Mouse (Mus musculus): ENCODE measurements around the gene Spag7. TPM values are rescaled to one million over a fixed set of nuclear protein-coding genes. Genes with fewer than 3 reads are reported as not detected.

The Spag7 gene
- polyA plus RNA-seq, 1 experiment from 2014 or later: 177 TPM

GRCm38 (mm10) chr11:70689578-70689977, 20.4 kb upstream of the Spag7 start:
- Histone ChIP-seq H3K9ac (ENCODE audit: low read length) (no peak overlapping the region), H3K4me1 (ENCODE audit: control insufficient read depth in 2 of 2, insufficient read depth in 2 of 2, low read length in 2 of 2) (peaks cover 11 to 16% of the 10 kb centered on the region in 2 experiments), H3K9me3 (ENCODE audit: control insufficient read depth, low read length) (no peaks in the 10 kb centered on the region), H3K4me2 (ENCODE audit: low read length) (no peak overlapping the region), H3K27ac (replicated peaks in 1 of 2; ENCODE audit: control insufficient read depth in 1 of 2, insufficient read depth in 1 of 2, low read depth in 2 of 2, low read length in 2 of 2) (no peak overlapping the region), H3K36me3 (ENCODE audit: control insufficient read depth, insufficient read depth, low read length) (peaks cover 16% of the 10 kb centered on the region), H3K27me3 (ENCODE audit: control insufficient read depth, insufficient read depth, low read length) (no peaks in the 10 kb centered on the region), H3K4me3 (ENCODE audit: control insufficient read depth in 1 of 2, insufficient read depth in 1 of 2, low read depth in 1 of 2, low read length in 2 of 2) (no peak overlapping the region)
- no peak for ATAC-seq (ENCODE audit: insufficient number of reproducible peaks, insufficient read depth, low FRiP score, low read depth)
- WGBS: 41% methylated on average over 4 of the region's 4 CpGs

GRCm38 (mm10) chr11:70688372-70688771, 19.2 kb upstream of the Spag7 start:
- Histone ChIP-seq H3K36me3 (ENCODE audit: control insufficient read depth, insufficient read depth, low read length) (peaks cover 28% of the 10 kb centered on the region), H3K27ac (replicated peaks in 1 of 2; ENCODE audit: control insufficient read depth in 1 of 2, insufficient read depth in 1 of 2, low read depth in 2 of 2, low read length in 2 of 2) (peak overlapping the region; percentile 28 to 90), H3K9me3 (ENCODE audit: control insufficient read depth, low read length) (no peaks in the 10 kb centered on the region), H3K27me3 (ENCODE audit: control insufficient read depth, insufficient read depth, low read length) (no peaks in the 10 kb centered on the region), H3K4me1 (ENCODE audit: control insufficient read depth in 2 of 2, insufficient read depth in 2 of 2, low read length in 2 of 2) (peaks cover 11 to 16% of the 10 kb centered on the region in 2 experiments), H3K4me3 (ENCODE audit: control insufficient read depth in 1 of 2, insufficient read depth in 1 of 2, low read depth in 1 of 2, low read length in 2 of 2) (peak overlapping the region; percentile 80 to 92), H3K9ac (ENCODE audit: low read length) (peak overlapping the region; percentile 89), H3K4me2 (ENCODE audit: low read length) (peak overlapping the region; percentile 97)
- ATAC-seq (ENCODE audit: insufficient number of reproducible peaks, insufficient read depth, low FRiP score, low read depth): no peak
- 20% methylated on average over 8 of the region's 8 CpGs for whole genome bisulfite sequencing

GRCm38 (mm10) chr11:70687601-70688199, 18.5 kb upstream of the Spag7 start, which contains the start of gene Camta2:
Camta2 (minus strand) TSS chr11:70688105.
- peak within 1 kb of the TSS; percentile 97 for H3K4me2 ChIP-seq (ENCODE audit: low read length)
- H3K9me3 ChIP-seq (ENCODE audit: control insufficient read depth, low read length): no peaks in the 10 kb centered on the region
- H3K36me3 ChIP-seq (ENCODE audit: control insufficient read depth, insufficient read depth, low read length): peaks cover 34% of the 10 kb centered on the region
- under 1% methylated on average over 51 of the region's 55 CpGs for WGBS
- H3K4me1 ChIP-seq (ENCODE audit: control insufficient read depth in 2 of 2, insufficient read depth in 2 of 2, low read length in 2 of 2): peaks cover 11 to 16% of the 10 kb centered on the region in 2 experiments
- H3K27me3 ChIP-seq (ENCODE audit: control insufficient read depth, insufficient read depth, low read length): no peaks in the 10 kb centered on the region
- H3K27ac ChIP-seq (replicated peaks in 1 of 2; ENCODE audit: control insufficient read depth in 1 of 2, insufficient read depth in 1 of 2, low read depth in 2 of 2, low read length in 2 of 2): peak within 1 kb of the TSS; percentile 31 to 90
- peak within 1 kb of the TSS; percentile 80 to 92 for H3K4me3 ChIP-seq (ENCODE audit: control insufficient read depth in 1 of 2, insufficient read depth in 1 of 2, low read depth in 1 of 2, low read length in 2 of 2)
- peak within 1 kb of the TSS; percentile 89 for H3K9ac ChIP-seq (ENCODE audit: low read length)
- peak; percentile 84 for ATAC-seq (ENCODE audit: insufficient number of reproducible peaks, insufficient read depth, low FRiP score, low read depth)

GRCm38 (mm10) chr11:70686901-70687566, 17.8 kb upstream of the Spag7 start:
- Histone ChIP-seq H3K27me3 (ENCODE audit: control insufficient read depth, insufficient read depth, low read length) (no peaks in the 10 kb centered on the region), H3K4me2 (ENCODE audit: low read length) (peak overlapping the region; percentile 97), H3K36me3 (ENCODE audit: control insufficient read depth, insufficient read depth, low read length) (peaks cover 40% of the 10 kb centered on the region), H3K9ac (ENCODE audit: low read length) (peak overlapping the region; percentile 89), H3K9me3 (ENCODE audit: control insufficient read depth, low read length) (no peaks in the 10 kb centered on the region), H3K4me3 (ENCODE audit: control insufficient read depth in 1 of 2, insufficient read depth in 1 of 2, low read depth in 1 of 2, low read length in 2 of 2) (peak overlapping the region; percentile 80 to 92), H3K27ac (replicated peaks in 1 of 2; ENCODE audit: control insufficient read depth in 1 of 2, insufficient read depth in 1 of 2, low read depth in 2 of 2, low read length in 2 of 2) (peak overlapping the region; percentile 31 to 90; a peak in 3 of 4 replicates), H3K4me1 (ENCODE audit: control insufficient read depth in 2 of 2, insufficient read depth in 2 of 2, low read length in 2 of 2) (peaks cover 15 to 19% of the 10 kb centered on the region in 2 experiments)
- WGBS: 2% methylated on average over 13 of the region's 16 CpGs
- ATAC-seq (ENCODE audit: insufficient number of reproducible peaks, insufficient read depth, low FRiP score, low read depth): peak; percentile 13; the same call in 1 of the 2 replicates

- WGBS: 80% methylated on average over 5 of the region's 5 CpGs
- Histone ChIP-seq H3K36me3 (ENCODE audit: control insufficient read depth, insufficient read depth, low read length) (peaks cover 69% of the 10 kb centered on the region), H3K4me3 (ENCODE audit: control insufficient read depth in 1 of 2, insufficient read depth in 1 of 2, low read depth in 1 of 2, low read length in 2 of 2) (no peak overlapping the region)
Measured at GRCm38 (mm10) chr11:70683640-70684039, 14.4 kb upstream of the Spag7 start.

GRCm38 (mm10) chr11:70681897-70682581, 12.8 kb upstream of the Spag7 start:
- WGBS: 25% methylated on average over 11 of the region's 11 CpGs
- H3K4me2 ChIP-seq (ENCODE audit: low read length): no peak overlapping the region
- no peak overlapping the region for H3K27ac ChIP-seq (replicated peaks in 1 of 2; ENCODE audit: control insufficient read depth in 1 of 2, insufficient read depth in 1 of 2, low read depth in 2 of 2, low read length in 2 of 2)
- no peak overlapping the region; the same call in 1 of the 2 replicates for H3K9ac ChIP-seq (ENCODE audit: low read length)
- peaks cover 7 to 9% of the 10 kb centered on the region in 2 experiments for H3K4me1 ChIP-seq (ENCODE audit: control insufficient read depth in 2 of 2, insufficient read depth in 2 of 2, low read length in 2 of 2)
- H3K4me3 ChIP-seq (ENCODE audit: control insufficient read depth in 1 of 2, insufficient read depth in 1 of 2, low read depth in 1 of 2, low read length in 2 of 2): no peak overlapping the region
- peaks cover 75% of the 10 kb centered on the region for H3K36me3 ChIP-seq (ENCODE audit: control insufficient read depth, insufficient read depth, low read length)
- ATAC-seq (ENCODE audit: insufficient number of reproducible peaks, insufficient read depth, low FRiP score, low read depth): no peak
- no peaks in the 10 kb centered on the region for H3K9me3 ChIP-seq (ENCODE audit: control insufficient read depth, low read length)
- no peaks in the 10 kb centered on the region for H3K27me3 ChIP-seq (ENCODE audit: control insufficient read depth, insufficient read depth, low read length)

More at GRCm38 (mm10) chr11:70683640-70684039, 14.4 kb upstream of the Spag7 start:
- Histone ChIP-seq H3K4me2 (ENCODE audit: low read length) (no peak overlapping the region), H3K27ac (replicated peaks in 1 of 2; ENCODE audit: control insufficient read depth in 1 of 2, insufficient read depth in 1 of 2, low read depth in 2 of 2, low read length in 2 of 2) (no peak overlapping the region), H3K4me1 (ENCODE audit: control insufficient read depth in 2 of 2, insufficient read depth in 2 of 2, low read length in 2 of 2) (peaks cover 13 to 17% of the 10 kb centered on the region in 2 experiments), H3K27me3 (ENCODE audit: control insufficient read depth, insufficient read depth, low read length) (no peaks in the 10 kb centered on the region), H3K9me3 (ENCODE audit: control insufficient read depth, low read length) (no peaks in the 10 kb centered on the region), H3K9ac (ENCODE audit: low read length) (no peak overlapping the region)
- ATAC-seq (ENCODE audit: insufficient number of reproducible peaks, insufficient read depth, low FRiP score, low read depth): no peak

GRCm38 (mm10) chr11:70681170-70681569, 12.0 kb upstream of the Spag7 start:
- no peak for ATAC-seq (ENCODE audit: insufficient number of reproducible peaks, insufficient read depth, low FRiP score, low read depth)
- WGBS: 56% methylated on average over 12 of the region's 12 CpGs
- no peaks in the 10 kb centered on the region for H3K9me3 ChIP-seq (ENCODE audit: control insufficient read depth, low read length)
- no peak overlapping the region for H3K4me2 ChIP-seq (ENCODE audit: low read length)
- peaks cover 82% of the 10 kb centered on the region for H3K36me3 ChIP-seq (ENCODE audit: control insufficient read depth, insufficient read depth, low read length)
- H3K4me3 ChIP-seq (ENCODE audit: control insufficient read depth in 1 of 2, insufficient read depth in 1 of 2, low read depth in 1 of 2, low read length in 2 of 2): no peak overlapping the region
- H3K27me3 ChIP-seq (ENCODE audit: control insufficient read depth, insufficient read depth, low read length): no peaks in the 10 kb centered on the region
- H3K9ac ChIP-seq (ENCODE audit: low read length): no peak overlapping the region
- H3K4me1 ChIP-seq (ENCODE audit: control insufficient read depth in 2 of 2, insufficient read depth in 2 of 2, low read length in 2 of 2): peaks cover 5% of the 10 kb centered on the region in 2 experiments
- H3K27ac ChIP-seq (replicated peaks in 1 of 2; ENCODE audit: control insufficient read depth in 1 of 2, insufficient read depth in 1 of 2, low read depth in 2 of 2, low read length in 2 of 2): no peak overlapping the region
